Mouse (Mus musculus) hindbrain, embryonic 13.5 days (tissue): ENCODE data around the gene Pth2. TPM values are rescaled to one million over a fixed set of nuclear protein-coding genes. Genes with fewer than 3 reads are reported as not detected.

Experiments used
- microRNA-seq: library from miRNA; unstranded; fragments of <30 nt; microRNA quantifications from one replicate; pipeline ENCODE4, GENCODE M21; 2016
- polyA plus RNA-seq: library from polyadenylated mRNA; unstranded; fragments of >200 nt; fragmentation: Nextera tagmentation; extraction: Ambion mirVana; gene quantifications from 2 replicates; pipeline ENCODE4 v1.2.1, GENCODE M21; 2015

Gene Pth2
- polyA plus RNA-seq, 1 experiment from 2014 or later: 0.66 TPM

Small RNAs within 50 kb of the gene (microRNA-seq; reads per million reads assigned to microRNA genes)
- gene Mir7055: not detected

Other genes with a start within 250 kb of the Pth2 start
- gene Tsks, start 237.8 kb upstream of the Pth2 start, polyA plus RNA-seq: 0.17 TPM in 1 of 2 replicates, not detected in the other
- 52.2 and 56.3 TPM in 2 replicates for gene Cpt1c, start 206.1 kb upstream of the Pth2 start, polyA plus RNA-seq
- 681 and 687 TPM in 2 replicates for gene Prmt1, start 194.4 kb upstream of the Pth2 start, polyA plus RNA-seq
- gene Irf3, start 183.3 kb upstream of the Pth2 start, polyA plus RNA-seq: 66.7 and 68.3 TPM in 2 replicates
- gene Bcl2l12, start 182.3 kb upstream of the Pth2 start, polyA plus RNA-seq: 16.2 and 19.7 TPM in 2 replicates
- gene Scaf1, start 164.6 kb upstream of the Pth2 start, polyA plus RNA-seq: 42.4 and 45.2 TPM in 2 replicates
- gene Rras, start 163.0 kb upstream of the Pth2 start, polyA plus RNA-seq: 11.5 and 15.4 TPM in 2 replicates
- 13.8 and 14.5 TPM in 2 replicates for gene Prr12, start 128.1 kb upstream of the Pth2 start, polyA plus RNA-seq
- 58.0 and 58.5 TPM in 2 replicates for gene Nosip, start 118.6 kb upstream of the Pth2 start, polyA plus RNA-seq
- gene Prrg2, start 118.3 kb upstream of the Pth2 start, polyA plus RNA-seq: 14.8 and 17.1 TPM in 2 replicates
- gene Rcn3, start 88.8 kb upstream of the Pth2 start, polyA plus RNA-seq: 93.8 and 103 TPM in 2 replicates
- gene Fcgrt, start 77.1 kb upstream of the Pth2 start, polyA plus RNA-seq: 26.9 and 28.3 TPM in 2 replicates
- gene Rps11, start 56.6 kb upstream of the Pth2 start, polyA plus RNA-seq: 994 and 999 TPM in 2 replicates
- gene Rpl13a, start 52.2 kb upstream of the Pth2 start, polyA plus RNA-seq: 770 and 846 TPM in 2 replicates
- 0.14 TPM in 1 of 2 replicates, not detected in the other for gene Gm45713, start 44.8 kb upstream of the Pth2 start, polyA plus RNA-seq
- 1.4 and 1.6 TPM in 2 replicates for gene Flt3l, start 44.6 kb upstream of the Pth2 start, polyA plus RNA-seq
- 85.6 and 94.4 TPM in 2 replicates for gene Pih1d1, start 26.7 kb upstream of the Pth2 start, polyA plus RNA-seq
- gene Aldh16a1, start 26.4 kb upstream of the Pth2 start, polyA plus RNA-seq: 23.7 and 24.5 TPM in 2 replicates
- gene Slc17a7, start 17.0 kb upstream of the Pth2 start, polyA plus RNA-seq: 0.42 and 0.62 TPM in 2 replicates
- gene Gfy, start 1.4 kb upstream of the Pth2 start, polyA plus RNA-seq: not detected in 2 replicates
- 0.49 and 0.54 TPM in 2 replicates for gene Ccdc155, start 23.9 kb downstream of the Pth2 start, polyA plus RNA-seq
- 5.6 and 5.7 TPM in 2 replicates for gene Dkkl1, start 31.2 kb downstream of the Pth2 start, polyA plus RNA-seq
- 78.6 and 79.2 TPM in 2 replicates for gene Tead2, start 34.8 kb downstream of the Pth2 start, polyA plus RNA-seq
- 0.96 and 1.7 TPM in 2 replicates for gene Cd37, start 58.1 kb downstream of the Pth2 start, polyA plus RNA-seq
- 0.18 and 0.38 TPM in 2 replicates for gene Slc6a16, start 60.1 kb downstream of the Pth2 start, polyA plus RNA-seq
- gene Slc6a21, start 96.5 kb downstream of the Pth2 start, polyA plus RNA-seq: not detected in 2 replicates
- gene Trpm4, start 152.8 kb downstream of the Pth2 start, polyA plus RNA-seq: 7.3 and 8.9 TPM in 2 replicates
- 0.31 TPM in 2 replicates for gene Hrc, start 154.3 kb downstream of the Pth2 start, polyA plus RNA-seq
- gene Ppfia3, start 186.0 kb downstream of the Pth2 start, polyA plus RNA-seq: 19.9 and 20.7 TPM in 2 replicates
- 12.5 and 13.4 TPM in 2 replicates for gene Lin7b, start 189.6 kb downstream of the Pth2 start, polyA plus RNA-seq
- gene Snrnp70, start 214.7 kb downstream of the Pth2 start, polyA plus RNA-seq: 205 and 215 TPM in 2 replicates
- not detected in 2 replicates for gene Kcna7, start 224.7 kb downstream of the Pth2 start, polyA plus RNA-seq
- gene Ntf5, start 232.7 kb downstream of the Pth2 start, polyA plus RNA-seq: 0.10 and 0.19 TPM in 2 replicates
- gene Lhb, start 239.8 kb downstream of the Pth2 start, polyA plus RNA-seq: 1.2 and 2.5 TPM in 2 replicates